Mouse (Mus musculus) heart, postnatal 0 days (tissue): ENCODE results near the gene Nqo2. TPM values are rescaled to one million over a fixed set of nuclear protein-coding genes. Genes with fewer than 3 reads are reported as not detected.

ENCODE experiments used
- ATAC-seq: fragments of 200-750 bp; cut with Nextera tagmentation; 2 replicates; pipeline ENCODE4 v1.8.0; 2017; ENCODE audit warnings: low read depth, moderate number of reproducible peaks, moderate library complexity; ENCODE audit not compliant: insufficient read depth
- DNase-seq: peaks from one replicate; pipeline ENCODE4 v3.0.0-alpha.2; 2016; ENCODE audit warnings: low spot score
- H3K27ac ChIP-seq: fragments of 300-500 bp; sonication (generic); 2 replicates; pipeline ENCODE4 v1.5.1; 2014; ENCODE audit warnings: low read depth, mild to moderate bottlenecking
- H3K27me3 ChIP-seq: fragments of 300-500 bp; sonication (generic); 2 replicates; pipeline ENCODE4 v1.6.1; 2014; ENCODE audit warnings: low read length, mixed read lengths; ENCODE audit not compliant: control insufficient read depth, insufficient read depth
- H3K36me3 ChIP-seq: fragments of 300-500 bp; sonication (generic); replicated peaks from 2 replicates; pipeline ENCODE4 v1.6.1; 2014; ENCODE audit warnings: low read length, mixed read lengths; ENCODE audit not compliant: control insufficient read depth, insufficient read depth
- H3K4me1 ChIP-seq: fragments of 300-500 bp; sonication (generic); 2 replicates; pipeline ENCODE4 v1.6.1; 2014; ENCODE audit warnings: antibody characterized with exemption; ENCODE audit not compliant: control insufficient read depth, insufficient read depth
- H3K4me2 ChIP-seq: fragments of 300-500 bp; sonication (generic); 2 replicates; pipeline ENCODE4 v1.6.1; 2014; ENCODE audit warnings: low read depth, mild to moderate bottlenecking, low read length, moderate library complexity
- H3K4me3 ChIP-seq: fragments of 300-500 bp; sonication (generic); 2 replicates; pipeline ENCODE4 v1.5.1; 2014; ENCODE audit warnings: low read depth, low read length
- H3K9ac ChIP-seq: fragments of 300-500 bp; sonication (generic); replicated peaks from 2 replicates; pipeline ENCODE4 v1.6.1; 2014; ENCODE audit warnings: low read depth, low read length, mixed read lengths
- H3K9me3 ChIP-seq: fragments of 300-500 bp; sonication (generic); replicated peaks from 2 replicates; pipeline ENCODE4 v1.6.1; 2016; ENCODE audit warnings: low read length; ENCODE audit not compliant: control insufficient read depth
- CTCF ChIP-seq: IDR thresholded peaks from 2 replicates; pipeline ENCODE4 v1.5.1; 2016; ENCODE audit warnings: antibody characterized with exemption, control low read depth, low read depth
- EP300 ChIP-seq: IDR thresholded peaks from 2 replicates; pipeline ENCODE4 v1.6.1; 2016; ENCODE audit warnings: antibody characterized with exemption, low read depth
- WGBS: fragments of 180-500 bp; shearing (Covaris S2); extraction: QIAGEN DNeasy Blood & Tissue Kit; methylation state at CpG from one replicate; pipeline ENCODE4 v1.1.7; 2014; 5-methylcytosine and 5-hydroxymethylcytosine counted together
- polyA plus RNA-seq: library from polyadenylated mRNA; unstranded; fragments of >200 nt; fragmentation: Nextera tagmentation; extraction: Ambion mirVana; gene quantifications from 2 replicates; pipeline ENCODE4 v1.2.1, GENCODE M21; 2015
- total RNA-seq: library from RNA; depleted of rRNA; stranded (reverse); fragments of >200 nt; gene quantifications from 2 replicates; pipeline ENCODE4 v1.2.3, GENCODE M21; 2014; ENCODE audit warnings: low replicate concordance; rRNA removed

The Nqo2 gene
- total and polyA plus RNA-seq, 2 experiments from 2014 or later: 27.0 to 28.3 TPM

DNA sequence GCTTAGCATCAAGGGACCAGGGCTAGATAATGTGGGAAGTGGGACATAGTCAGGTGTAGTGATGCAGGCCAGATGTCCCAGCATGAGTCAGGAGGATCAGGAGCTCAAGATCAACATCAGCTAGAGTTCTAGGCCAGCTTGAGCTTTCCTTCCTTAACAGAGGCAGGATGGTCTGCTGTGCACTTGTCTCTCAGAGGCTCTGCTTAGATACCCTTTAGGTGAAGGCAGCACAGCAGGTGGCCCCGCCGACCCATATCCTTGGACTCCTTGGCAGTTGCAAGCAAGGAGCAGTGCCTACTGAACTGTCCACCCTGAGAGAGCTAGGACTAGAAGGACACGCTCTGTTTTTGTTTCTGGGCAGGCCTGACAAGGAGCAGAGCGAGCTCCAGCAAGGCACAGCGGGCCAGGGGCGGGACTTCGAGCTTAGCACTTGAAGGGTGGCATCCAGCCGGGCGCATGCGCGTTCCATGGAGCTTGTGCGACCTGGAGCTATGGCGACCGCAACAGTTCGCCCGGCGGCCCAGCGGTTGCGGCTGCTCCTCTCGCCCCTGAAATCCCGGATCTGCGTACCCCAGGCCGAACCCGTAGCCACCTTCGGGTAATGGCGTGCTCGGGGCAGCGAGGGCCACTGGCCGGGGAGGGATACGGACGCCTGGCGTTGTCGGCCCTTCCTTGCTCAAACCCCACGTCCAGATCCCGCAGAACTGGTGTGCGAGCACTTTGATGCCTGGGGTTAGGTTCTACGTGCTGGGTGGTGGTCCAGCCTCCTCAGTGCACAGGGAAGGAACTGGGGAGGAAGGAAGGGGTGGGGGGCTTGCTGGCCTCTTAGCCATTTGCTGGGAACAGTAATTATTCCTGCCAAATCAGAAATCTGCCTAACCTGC lies 72.9 kb downstream of the Nqo2 start, which contains the start of gene Bphl:
Gene Bphl, plus strand, starts transcription at position 426 of the 884 bp plus-strand sequence.
- ATAC-seq: peak; percentile 95
- Histone ChIP-seq H3K9me3 (no peaks in the 10 kb centered on the region), H3K4me3 (peak within 1 kb of the TSS; percentile 87), H3K4me2 (peak within 1 kb of the TSS; percentile 81), H3K27me3 (no peaks in the 10 kb centered on the region), H3K27ac (peak within 1 kb of the TSS; percentile 84), H3K9ac (peak within 1 kb of the TSS; percentile 91), H3K4me1 (peaks cover 8% of the 10 kb centered on the region; the same call in 1 of the 2 replicates), H3K36me3 (peaks cover 22% of the 10 kb centered on the region)
- peak; percentile 90 for DNase-seq
- under 1% methylated on average over 36 of the region's 37 CpGs for WGBS
- TF ChIP-seq CTCF (no peak), EP300 (no peak)

GRCm38 (mm10) chr13:34038056-34038432 lies 73.6 kb downstream of the Nqo2 start:
- DNase-seq (no peak), ATAC-seq (peak; percentile 12; the same call in 1 of the 2 replicates)
- H3K9me3 ChIP-seq: no peaks in the 10 kb centered on the region
- no peaks in the 10 kb centered on the region for H3K27me3 ChIP-seq
- H3K36me3 ChIP-seq: peaks cover 16% of the 10 kb centered on the region
- peak overlapping the region; percentile 84 for H3K27ac ChIP-seq
- H3K4me1 ChIP-seq: peaks cover 8% of the 10 kb centered on the region; the same call in 1 of the 2 replicates
- TF ChIP-seq EP300 (no peak), CTCF (no peak)
- peak overlapping the region; percentile 81 for H3K4me2 ChIP-seq
- H3K4me3 ChIP-seq: peak overlapping the region; percentile 87
- H3K9ac ChIP-seq: peak overlapping the region; percentile 91
- 29% methylated on average over 5 of the region's 5 CpGs for WGBS

Other genes starting within 250 kb of the Nqo2 start
- gene Serpinb6e, start 121.3 kb upstream of the Nqo2 start, total RNA-seq: not detected in 2 replicates
- gene Serpinb6e, start 121.3 kb upstream of the Nqo2 start, polyA plus RNA-seq: not detected in 2 replicates
- not detected in 2 replicates for gene Serpinb6c, start 59.0 kb upstream of the Nqo2 start, total RNA-seq
- gene Serpinb6c, start 59.0 kb upstream of the Nqo2 start, polyA plus RNA-seq: not detected in 2 replicates
- gene Ripk1, start 37.7 kb downstream of the Nqo2 start, total RNA-seq: 6.1 and 9.5 TPM in 2 replicates
- 4.7 and 4.8 TPM in 2 replicates for gene Ripk1, start 37.7 kb downstream of the Nqo2 start, polyA plus RNA-seq
- 115 and 149 TPM in 2 replicates for gene Serpinb6a, start 38.1 kb downstream of the Nqo2 start, total RNA-seq
- gene Serpinb6a, start 38.1 kb downstream of the Nqo2 start, polyA plus RNA-seq: 79.0 and 80.2 TPM in 2 replicates
- gene Bphl, start 72.9 kb downstream of the Nqo2 start, total RNA-seq: 57.1 and 64.2 TPM in 2 replicates
- 53.2 and 58.9 TPM in 2 replicates for gene Bphl, start 72.9 kb downstream of the Nqo2 start, polyA plus RNA-seq
- 291 and 343 TPM in 2 replicates for gene Tubb2a, start 113.3 kb downstream of the Nqo2 start, total RNA-seq
- 90.8 and 105 TPM in 2 replicates for gene Tubb2a, start 113.3 kb downstream of the Nqo2 start, polyA plus RNA-seq
- gene Tubb2b, start 165.8 kb downstream of the Nqo2 start, total RNA-seq: 157 and 227 TPM in 2 replicates
- 16.9 and 19.7 TPM in 2 replicates for gene Tubb2b, start 165.8 kb downstream of the Nqo2 start, polyA plus RNA-seq
- gene Psmg4, start 198.3 kb downstream of the Nqo2 start, total RNA-seq: 58.0 and 108 TPM in 2 replicates
- 86.3 and 87.8 TPM in 2 replicates for gene Psmg4, start 198.3 kb downstream of the Nqo2 start, polyA plus RNA-seq